Mouse (Mus musculus) heart, embryonic 14.5 days (tissue): Measurements from ENCODE around the gene Dab1. TPM values are rescaled to one million over a fixed set of nuclear protein-coding genes. Genes with fewer than 3 reads are reported as not detected.

Experiments used
- ATAC-seq: fragments of 200-750 bp; cut with Nextera tagmentation; 2 replicates; pipeline ENCODE4 v1.8.0; 2017; ENCODE audit warnings: low read depth, moderate TSS enrichment; ENCODE audit not compliant: insufficient number of reproducible peaks, insufficient read depth, low FRiP score
- H3K27ac ChIP-seq, 2 experiments: fragments of 200-500 bp in 1 of 2; fragments of 300-500 bp in 1 of 2; sonication (generic) in 1 of 2; replicated peaks in 1 of 2; 2 replicates each; pipeline ENCODE4 v1.5.1; 2012 to 2014; ENCODE audit warnings: low read depth in 2 of 2, low read length in 2 of 2, control low read depth in 1 of 2, mild to moderate bottlenecking in 1 of 2, mixed read lengths in 1 of 2; ENCODE audit not compliant: control insufficient read depth in 1 of 2, insufficient read depth in 1 of 2
- H3K27me3 ChIP-seq: fragments of 300-500 bp; sonication (generic); 2 replicates; pipeline ENCODE4 v1.6.1; 2014; ENCODE audit warnings: mild to moderate bottlenecking, low read length, control low read depth; ENCODE audit not compliant: control insufficient read depth, insufficient read depth
- H3K36me3 ChIP-seq: fragments of 300-500 bp; sonication (generic); 2 replicates; pipeline ENCODE4 v1.6.1; 2014; ENCODE audit warnings: mild to moderate bottlenecking, control low read depth, low read length, mixed read lengths; ENCODE audit not compliant: control insufficient read depth, insufficient read depth
- H3K4me1 ChIP-seq, 2 experiments: fragments of 200-500 bp in 1 of 2; fragments of 300-500 bp in 1 of 2; sonication (generic) in 1 of 2; 2 replicates each; pipeline ENCODE4 v1.6.1; 2012 to 2014; ENCODE audit warnings: low read length in 2 of 2, control low read depth in 1 of 2, mixed read lengths in 1 of 2; ENCODE audit not compliant: control insufficient read depth in 2 of 2, insufficient read depth in 2 of 2
- H3K4me2 ChIP-seq: fragments of 300-500 bp; sonication (generic); 2 replicates; pipeline ENCODE4 v1.6.1; 2014; ENCODE audit warnings: mild to moderate bottlenecking, low read length
- H3K4me3 ChIP-seq, 2 experiments: fragments of 200-500 bp in 1 of 2; fragments of 300-500 bp in 1 of 2; sonication (generic) in 1 of 2; 2 replicates each; pipeline ENCODE4 v1.5.1; 2012 to 2014; ENCODE audit warnings: low read length in 2 of 2, mild to moderate bottlenecking in 2 of 2, control low read depth in 1 of 2, low read depth in 1 of 2, moderate library complexity in 1 of 2; ENCODE audit not compliant: control insufficient read depth in 1 of 2, insufficient read depth in 1 of 2
- H3K9ac ChIP-seq: fragments of 300-500 bp; sonication (generic); 2 replicates; pipeline ENCODE4 v1.6.1; 2014; ENCODE audit warnings: mild to moderate bottlenecking, low read length
- H3K9me3 ChIP-seq: fragments of 300-500 bp; sonication (generic); 2 replicates; pipeline ENCODE4 v1.6.1; 2016; ENCODE audit warnings: low read length, control low read depth; ENCODE audit not compliant: control insufficient read depth
- WGBS: fragments of 180-500 bp; shearing (Covaris S2); extraction: QIAGEN DNeasy Blood & Tissue Kit; methylation state at CpG from one replicate; pipeline ENCODE4 v1.1.7; 2014; 5-methylcytosine and 5-hydroxymethylcytosine counted together
- polyA plus RNA-seq: library from polyadenylated mRNA; unstranded; fragments of >200 nt; fragmentation: Nextera tagmentation; extraction: Ambion mirVana; gene quantifications from 2 replicates; pipeline ENCODE4 v1.2.1, GENCODE M21; 2014

Dab1 gene
- polyA plus RNA-seq, 1 experiment from 2014 or later, result 0.99 TPM

DNA sequence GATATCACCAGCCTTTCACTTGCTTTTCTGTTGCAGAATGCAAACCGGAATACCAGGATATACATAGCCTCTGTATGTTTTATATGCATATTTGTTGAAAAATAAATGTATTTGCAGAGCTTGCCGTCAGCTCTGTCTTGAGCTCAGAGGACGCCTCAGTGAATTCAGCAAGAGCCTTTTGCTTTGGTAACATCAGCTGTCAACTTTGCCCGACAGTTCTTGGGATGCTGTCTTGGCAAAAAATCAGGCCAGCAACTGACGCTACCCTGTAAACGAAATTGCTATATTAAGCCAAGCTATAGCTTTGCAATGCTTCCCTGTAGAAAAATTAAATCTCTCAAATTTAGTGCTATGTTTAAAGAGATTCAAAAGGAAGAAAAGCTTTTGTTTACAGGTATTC is 630.3 kb downstream of the Dab1 start:
- Histone ChIP-seq H3K27me3 (no peaks in the 10 kb centered on the region), H3K4me2 (no peak overlapping the region), H3K4me3 (no peak overlapping the region), H3K9ac (no peak overlapping the region), H3K4me1 (no peaks in the 10 kb centered on the region), H3K9me3 (no peaks in the 10 kb centered on the region), H3K36me3 (no peaks in the 10 kb centered on the region), H3K27ac (no peak overlapping the region)
- ATAC-seq, result no peak
- 72% methylated on average over 6 of the region's 6 CpGs for WGBS

- WGBS, result 90% methylated on average over 8 of the region's 8 CpGs
- no peak overlapping the region for H3K27ac ChIP-seq
These were observed 638.6 kb downstream of the Dab1 start for GRCm38 (mm10) chr4:104257776-104258175.

GRCm38 (mm10) chr4:104269422-104270172 is 650.4 kb downstream of the Dab1 start:
- Histone ChIP-seq H3K36me3 (no peaks in the 10 kb centered on the region), H3K9ac (no peak overlapping the region), H3K4me3 (no peak overlapping the region), H3K27me3 (no peaks in the 10 kb centered on the region), H3K27ac (no peak overlapping the region), H3K4me2 (no peak overlapping the region), H3K9me3 (no peaks in the 10 kb centered on the region), H3K4me1 (no peaks in the 10 kb centered on the region)
- WGBS, result 80% methylated on average over 6 of the region's 6 CpGs
- no peak for ATAC-seq

More at GRCm38 (mm10) chr4:104257776-104258175, 638.6 kb downstream of the Dab1 start:
- Histone ChIP-seq H3K4me1 (no peaks in the 10 kb centered on the region), H3K36me3 (no peaks in the 10 kb centered on the region), H3K9ac (no peak overlapping the region), H3K9me3 (no peaks in the 10 kb centered on the region), H3K4me3 (no peak overlapping the region), H3K27me3 (no peaks in the 10 kb centered on the region), H3K4me2 (no peak overlapping the region)
- ATAC-seq, result no peak

- Histone ChIP-seq H3K27ac (no peak overlapping the region), H3K27me3 (no peaks in the 10 kb centered on the region), H3K9ac (no peak overlapping the region), H3K9me3 (no peaks in the 10 kb centered on the region), H3K36me3 (no peaks in the 10 kb centered on the region), H3K4me2 (no peak overlapping the region), H3K4me3 (no peak overlapping the region), H3K4me1 (no peaks in the 10 kb centered on the region)
- ATAC-seq, result no peak
- WGBS, result 84% methylated on average over 5 of the region's 5 CpGs
These were observed 651.0 kb downstream of the Dab1 start for GRCm38 (mm10) chr4:104270173-104270557.

DNA sequence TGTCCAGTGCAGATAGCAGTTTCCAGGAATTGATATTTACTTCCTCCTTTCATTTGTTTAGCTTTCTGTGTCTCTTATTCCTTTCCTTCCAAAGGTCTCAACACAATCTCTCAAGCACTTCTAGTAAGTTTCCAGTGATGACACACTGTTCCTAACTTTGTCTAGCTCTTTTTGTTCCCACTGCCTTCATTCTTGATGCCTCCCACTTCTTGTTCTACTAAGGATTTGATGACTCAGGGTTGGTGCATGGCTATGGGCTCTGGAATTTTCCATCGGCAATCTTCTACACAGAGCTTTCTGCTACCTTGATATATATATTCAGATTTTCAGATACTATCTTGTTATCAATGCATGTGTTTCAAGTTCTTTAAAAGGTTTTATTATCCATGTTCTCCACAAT is 656.1 kb downstream of the Dab1 start:
- no peak overlapping the region for H3K4me2 ChIP-seq
- WGBS, result 86% methylated on average over 1 of the region's 1 CpGs

GRCm38 (mm10) chr4:104276916-104277315 is 657.8 kb downstream of the Dab1 start:
- Histone ChIP-seq H3K9ac (no peak overlapping the region), H3K27ac (no peak overlapping the region), H3K4me3 (no peak overlapping the region), H3K4me2 (no peak overlapping the region), H3K27me3 (no peaks in the 10 kb centered on the region), H3K4me1 (peaks cover 0 to 2% of the 10 kb centered on the region in 2 experiments; a peak in 1 of 4 replicates), H3K36me3 (no peaks in the 10 kb centered on the region), H3K9me3 (no peaks in the 10 kb centered on the region)
- WGBS, result 80% methylated on average over 7 of the region's 7 CpGs
- no peak for ATAC-seq

More for the DNA sequence above, 656.1 kb downstream of the Dab1 start:
- no peaks in the 10 kb centered on the region for H3K4me1 ChIP-seq
- no peaks in the 10 kb centered on the region for H3K9me3 ChIP-seq
- H3K27me3 ChIP-seq, result no peaks in the 10 kb centered on the region
- no peaks in the 10 kb centered on the region for H3K36me3 ChIP-seq
- H3K9ac ChIP-seq, result no peak overlapping the region
- no peak for ATAC-seq
- no peak overlapping the region for H3K4me3 ChIP-seq
- no peak overlapping the region for H3K27ac ChIP-seq

- 34% methylated on average over 3 of the region's 3 CpGs for WGBS
- H3K9me3 ChIP-seq, result no peaks in the 10 kb centered on the region
- no peaks in the 10 kb centered on the region for H3K27me3 ChIP-seq
- H3K36me3 ChIP-seq, result no peaks in the 10 kb centered on the region
- H3K4me2 ChIP-seq, result no peak overlapping the region
- H3K4me3 ChIP-seq, result no peak overlapping the region
- no peak overlapping the region for H3K9ac ChIP-seq
- no peak overlapping the region for H3K27ac ChIP-seq
- H3K4me1 ChIP-seq, result peaks cover 0 to 2% of the 10 kb centered on the region in 2 experiments; a peak in 1 of 4 replicates
- no peak for ATAC-seq
These were observed 662.4 kb downstream of the Dab1 start for GRCm38 (mm10) chr4:104281518-104281917.

DNA sequence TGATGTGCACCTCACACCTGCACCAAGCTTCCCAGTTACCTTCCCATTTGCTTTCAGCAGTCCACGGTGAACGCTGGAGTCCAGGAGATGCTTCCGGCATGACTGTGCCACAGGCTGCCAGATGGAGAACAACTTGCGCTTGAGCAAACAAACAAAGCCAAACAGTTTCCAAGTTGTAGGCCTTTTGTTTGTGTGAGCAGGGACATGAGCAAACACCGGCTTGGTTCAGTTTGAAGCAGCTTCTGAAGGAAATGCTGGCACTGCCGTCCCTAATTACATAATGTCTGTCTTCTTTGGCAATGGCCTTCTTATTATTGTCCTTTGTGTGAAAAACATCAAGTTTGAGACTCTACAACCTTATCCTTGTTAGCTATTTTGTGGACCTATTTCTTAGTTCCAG is 664.7 kb downstream of the Dab1 start:
- WGBS, result 79% methylated on average over 6 of the region's 6 CpGs
- no peak for ATAC-seq
- Histone ChIP-seq H3K27ac (no peak overlapping the region), H3K4me2 (no peak overlapping the region), H3K9me3 (no peaks in the 10 kb centered on the region), H3K9ac (no peak overlapping the region), H3K4me3 (no peak overlapping the region), H3K4me1 (peaks cover 0 to 2% of the 10 kb centered on the region in 2 experiments; a peak in 1 of 4 replicates), H3K27me3 (no peaks in the 10 kb centered on the region), H3K36me3 (no peaks in the 10 kb centered on the region)
